Mouse (Mus musculus): ENCODE data around the gene Adck1.
"Not testable (repeated sequence)": the region's sequence is repeated elsewhere in the genome, so short reads cannot be mapped to it uniquely, and the experiment has no call there.

Gene Adck1

DNA sequence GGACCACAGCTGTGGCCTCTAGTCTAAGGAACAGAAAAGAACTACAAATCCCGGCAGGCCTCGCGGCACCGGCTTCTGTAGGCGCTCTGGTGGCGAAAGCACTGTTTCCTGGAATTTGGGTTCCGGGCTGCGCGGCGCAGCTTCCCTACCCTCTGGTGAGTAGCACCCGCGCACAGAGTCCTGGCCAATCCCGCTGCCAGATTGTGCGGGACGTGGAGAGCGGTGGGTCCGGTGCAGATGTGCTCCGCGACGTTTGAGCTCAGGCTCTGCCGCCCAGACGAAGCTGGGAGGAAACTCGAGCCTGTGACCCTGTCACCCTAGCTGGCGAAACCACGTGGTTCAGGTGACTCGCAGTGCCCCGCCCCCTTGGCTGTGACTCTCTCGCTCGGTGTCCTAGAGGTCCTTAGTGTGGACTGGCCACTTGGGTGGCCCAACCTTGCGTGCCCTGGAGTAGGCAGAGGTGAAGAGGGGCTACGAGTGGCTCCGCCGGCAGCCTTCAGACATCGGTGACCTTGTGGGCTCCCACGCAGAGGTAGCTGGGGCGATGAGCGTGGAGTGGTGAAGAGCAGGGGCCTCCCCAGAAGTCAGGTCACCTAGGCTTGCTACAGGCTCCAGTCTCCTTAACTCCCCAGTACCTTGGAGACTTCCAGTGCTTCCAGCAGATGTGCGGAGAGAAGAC, at the start of gene Adck1:
Gene Adck1, plus strand, starts transcription at position 114 of the 679 bp plus-strand sequence.
- in situ Hi-C loops (cut with MboI, MseI) = no loop called here

DNA sequence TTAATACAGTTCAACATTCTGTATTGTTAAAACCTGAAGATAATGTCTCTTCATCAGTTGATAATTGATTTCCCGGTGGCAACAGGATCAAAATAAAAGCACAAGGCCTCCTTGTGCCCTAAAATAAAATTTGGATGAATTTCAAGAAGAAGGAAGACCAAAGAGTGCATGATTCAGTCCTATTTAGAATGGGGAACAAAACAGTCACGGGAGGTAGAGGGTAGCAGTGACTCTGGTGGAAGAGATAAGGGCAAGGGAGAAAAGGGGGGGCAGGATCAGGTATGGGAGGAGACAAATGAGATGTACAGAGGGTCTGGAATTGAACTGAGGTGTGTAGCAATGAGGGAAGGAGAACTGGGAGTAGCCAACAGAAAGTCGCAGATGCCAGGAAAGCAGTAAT, 45.8 kb upstream of the Adck1 start:
- in situ Hi-C loops (cut with MboI, MseI) = no loop called here

DNA sequence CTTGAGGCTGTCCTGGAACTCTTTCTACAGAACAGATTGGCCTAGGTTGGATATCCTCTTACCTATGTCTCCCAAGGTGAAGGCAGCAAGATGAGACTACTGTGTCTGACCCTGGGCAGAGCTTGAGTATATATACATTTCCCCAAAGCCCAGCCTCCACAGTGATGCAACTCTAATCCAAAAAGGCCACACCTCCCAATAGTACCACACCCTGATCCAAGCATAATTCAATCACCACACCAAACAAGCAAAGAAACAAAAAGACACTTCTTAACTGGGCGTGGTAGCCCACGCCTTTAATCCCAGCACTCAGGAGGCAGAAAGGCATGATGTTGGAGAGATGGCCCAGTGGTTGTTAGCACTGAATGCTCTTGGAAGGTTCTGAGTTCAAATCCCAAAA, 36.4 kb upstream of the Adck1 start, which contains the start of gene Gm5039:
Gene Gm5039, minus strand, starts transcription at position 101 of the 400 bp plus-strand sequence.
- in situ Hi-C loops (cut with MboI, MseI) = not testable (repeated sequence)

DNA sequence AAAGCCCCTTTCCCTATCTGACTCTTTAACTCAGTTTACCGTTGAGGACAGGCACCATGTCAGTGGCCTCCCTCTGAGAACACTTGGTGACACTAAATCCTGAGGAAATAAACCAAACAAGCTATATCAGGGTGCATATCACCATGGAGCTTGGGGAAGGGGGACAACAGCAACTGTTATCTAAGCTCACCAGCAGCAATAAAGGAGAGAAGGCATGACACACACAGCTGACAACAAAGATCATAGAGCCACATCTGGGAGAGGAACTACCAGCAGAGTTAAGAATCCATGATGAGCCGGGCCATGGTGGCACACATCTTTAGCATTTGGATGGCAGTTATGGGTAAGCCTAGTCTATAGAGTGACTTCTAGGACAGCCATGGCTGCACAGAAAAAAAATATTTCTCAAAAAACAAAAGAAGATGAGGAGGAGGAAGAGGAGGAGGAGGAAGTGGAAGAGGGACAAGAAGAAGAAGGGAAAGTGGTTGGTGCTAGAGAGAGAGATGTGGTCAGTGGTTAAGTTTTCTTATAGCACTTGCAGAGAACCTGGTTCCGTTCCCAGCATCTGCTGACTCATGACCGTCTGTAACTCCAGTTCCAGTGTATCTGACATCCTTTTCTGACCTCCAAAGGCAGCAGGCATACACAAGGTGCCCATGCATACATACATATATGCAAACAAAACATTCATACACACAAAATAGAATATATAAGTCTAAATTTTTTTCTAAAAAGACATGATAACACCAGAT, 23.5 kb upstream of the Adck1 start:
- in situ Hi-C loops (cut with MboI, MseI) = not testable (repeated sequence)

DNA sequence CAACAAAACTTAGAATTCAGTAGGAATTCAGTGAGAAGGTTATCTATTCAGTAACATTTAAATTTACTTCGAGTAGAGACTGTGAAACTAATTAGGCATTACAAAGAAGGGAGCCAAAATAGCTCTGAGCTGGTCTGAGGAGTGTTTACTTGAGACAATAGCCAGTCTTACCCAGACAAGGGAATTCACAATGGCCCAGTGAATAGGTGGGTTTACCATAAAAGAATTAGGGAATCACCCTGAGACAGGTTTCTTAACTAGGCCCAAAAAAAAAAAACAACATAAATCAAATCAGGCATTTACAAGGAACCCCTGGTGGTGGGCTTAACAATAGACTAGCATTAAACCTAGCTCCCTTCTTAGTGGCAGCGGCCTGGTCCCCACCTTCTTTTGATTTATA, 19.1 kb upstream of the Adck1 start:
- in situ Hi-C loops (cut with MboI, MseI) = not testable (repeated sequence)

DNA sequence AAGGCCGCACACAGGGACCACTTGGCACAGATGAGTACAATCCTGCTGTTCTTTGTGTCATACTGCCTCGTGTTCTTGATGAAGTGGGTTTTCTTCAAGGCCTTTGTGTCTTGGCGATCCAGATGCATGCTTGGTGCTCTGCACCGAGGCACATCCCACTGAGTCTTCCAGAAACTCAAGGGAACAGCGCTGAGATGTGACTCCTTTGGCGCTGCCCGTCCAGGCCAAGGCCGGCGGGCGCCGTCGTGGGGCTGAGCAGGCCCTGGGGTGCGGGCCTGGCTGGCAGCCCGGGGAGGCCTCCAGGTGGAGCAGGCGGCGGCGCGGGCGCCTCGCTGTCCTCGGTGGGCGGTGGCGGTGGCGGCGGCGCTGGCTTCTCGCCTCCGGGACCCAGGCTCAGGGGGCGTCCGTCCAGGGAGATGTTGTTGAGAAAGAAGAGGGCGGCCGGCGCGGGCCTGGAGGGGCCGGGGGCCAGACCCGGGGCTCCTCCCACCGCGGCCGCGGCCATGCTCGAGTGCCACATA, 6.1 kb upstream of the Adck1 start:
- in situ Hi-C loops (cut with MboI, MseI) = no loop called here

DNA sequence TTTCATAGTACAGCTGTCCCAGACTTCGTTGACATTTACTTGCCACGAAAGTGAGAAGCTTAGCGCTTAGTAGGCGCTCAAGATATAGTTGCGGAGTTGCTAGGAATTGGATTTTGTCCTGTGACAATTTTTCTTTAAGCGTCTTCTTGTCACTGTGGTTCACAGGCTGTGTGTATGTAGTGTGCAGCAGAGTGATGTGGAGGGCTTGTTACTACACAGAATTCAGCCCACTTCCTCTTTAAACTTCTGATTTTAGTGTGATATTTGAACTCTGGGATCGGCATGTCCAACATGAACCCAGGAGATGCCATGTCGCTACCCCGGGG, 729 bp downstream of the Adck1 start:
- in situ Hi-C loops (cut with MboI, MseI) = no loop called here

DNA sequence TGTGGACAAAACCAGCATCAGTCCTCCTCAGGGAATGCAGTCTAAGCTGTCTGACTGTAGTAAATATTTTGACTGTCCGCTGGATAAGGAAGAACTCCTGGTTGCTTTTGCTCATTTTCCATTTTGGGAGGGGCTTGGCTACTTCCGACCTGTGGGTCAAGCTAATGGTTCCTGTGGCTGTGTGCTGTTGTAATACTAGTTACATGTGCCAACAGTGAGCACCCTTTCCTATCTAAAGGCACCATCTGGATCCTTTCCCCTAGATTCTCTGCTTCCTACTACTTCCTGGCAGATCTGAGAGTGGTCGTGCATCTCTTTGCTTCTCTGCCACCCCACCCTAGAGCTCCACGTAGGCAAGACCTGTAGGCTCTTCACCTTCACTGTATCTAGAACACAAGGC, 7.3 kb downstream of the Adck1 start:
- in situ Hi-C loops (cut with MboI, MseI) = no loop called here

DNA sequence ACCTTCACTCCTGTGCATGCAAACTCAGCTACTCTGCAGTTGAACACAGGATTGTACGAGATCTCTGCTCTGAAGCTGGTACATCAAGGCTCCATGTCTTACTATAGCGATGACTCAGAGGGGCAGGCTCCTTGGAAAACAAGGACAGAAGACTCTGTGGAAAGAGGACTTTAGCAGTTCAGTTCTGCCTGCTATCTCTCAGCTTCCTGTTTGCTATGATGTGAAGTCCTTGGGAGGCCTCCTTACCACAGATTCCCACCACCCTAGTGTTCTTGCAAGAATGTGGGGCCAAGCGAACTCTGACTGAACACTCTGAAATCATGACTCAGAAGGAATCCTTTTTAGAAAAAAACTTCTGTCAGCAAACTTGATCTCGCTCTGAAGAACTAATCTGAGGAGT, 8.3 kb downstream of the Adck1 start:
- in situ Hi-C loops (cut with MboI, MseI) = no loop called here

DNA sequence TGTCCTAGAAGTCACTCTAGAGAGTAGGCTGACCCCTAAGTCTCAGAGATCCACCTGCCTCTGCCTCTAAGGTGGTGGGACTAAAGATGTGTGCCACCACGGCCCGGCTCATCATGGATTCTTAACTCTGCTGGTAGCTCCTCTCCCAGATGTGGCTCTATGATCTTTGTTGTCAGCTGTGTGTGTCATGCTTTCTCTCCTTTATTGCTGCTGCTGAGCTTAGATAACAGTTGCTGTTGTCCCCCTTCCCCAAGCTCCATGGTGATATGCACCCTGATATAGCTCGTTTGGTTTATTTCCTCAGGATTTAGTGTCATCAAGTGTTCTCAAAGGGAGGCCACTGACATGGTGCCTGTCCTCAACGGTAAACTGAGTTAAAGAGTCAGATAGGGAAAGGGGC, 9.3 kb downstream of the Adck1 start:
- in situ Hi-C loops (cut with MboI, MseI) = not testable (repeated sequence)

DNA sequence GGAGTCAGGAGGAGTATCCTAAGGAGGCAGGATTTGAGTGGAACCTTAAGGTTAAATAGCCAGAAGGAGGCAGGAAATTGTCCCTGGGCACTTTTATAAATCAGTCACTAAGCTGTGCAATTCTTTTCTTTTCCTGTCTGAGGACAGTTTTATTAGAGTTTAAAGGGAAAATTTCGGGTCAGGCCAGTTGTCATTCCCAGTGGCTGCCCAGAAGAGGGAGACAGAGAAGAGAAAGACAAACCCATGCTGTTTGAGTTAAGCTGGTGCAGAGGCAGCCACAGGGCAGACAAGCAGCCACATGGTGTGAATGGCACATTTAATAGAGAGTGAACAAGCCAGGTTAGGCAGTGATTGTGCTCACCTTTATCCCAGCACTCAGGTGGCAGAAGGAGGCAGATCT, 10.0 kb downstream of the Adck1 start:
- in situ Hi-C loops (cut with MboI, MseI) = not testable (repeated sequence)

DNA sequence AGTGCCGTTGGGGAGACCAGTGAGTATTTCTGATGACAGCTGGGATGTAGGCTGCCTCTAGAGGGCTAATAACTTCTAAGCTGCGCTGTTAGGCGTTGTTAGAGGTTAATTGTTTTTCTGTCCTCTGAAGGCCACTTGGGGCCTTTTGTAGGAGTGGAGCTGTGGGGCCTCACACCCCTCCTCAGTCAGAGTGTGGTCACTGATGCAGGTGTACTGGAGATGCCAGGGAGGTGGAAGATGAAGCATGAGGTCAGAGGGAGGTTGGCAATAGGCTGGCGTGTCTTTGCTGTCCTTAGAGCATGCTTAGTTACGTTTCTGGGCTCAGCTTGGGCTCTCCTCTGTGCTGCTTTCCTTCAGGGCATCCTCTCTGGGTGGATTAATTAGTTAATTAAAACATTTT, 11.7 kb downstream of the Adck1 start:
- in situ Hi-C loops (cut with MboI, MseI) = no loop called here

DNA sequence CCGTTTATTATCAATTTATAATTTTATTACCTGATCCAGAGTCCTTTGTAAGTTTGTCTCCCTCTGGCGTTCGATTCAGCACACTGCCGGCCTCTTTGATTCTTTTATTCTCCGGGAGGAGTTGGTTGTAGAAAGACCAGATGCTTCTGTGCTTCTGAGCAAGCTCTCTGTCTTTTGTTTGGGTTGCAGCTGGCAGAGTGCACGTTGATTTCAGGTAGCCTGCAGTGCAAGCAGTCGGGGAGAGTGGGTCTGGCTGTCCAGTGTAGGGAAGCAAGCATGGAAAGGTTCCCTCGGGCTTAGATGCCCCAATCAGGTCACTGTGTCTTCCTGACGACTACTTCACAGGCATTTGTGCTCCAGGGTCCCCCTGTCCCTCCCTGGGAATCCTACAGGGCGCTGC, 16.5 kb downstream of the Adck1 start:
- in situ Hi-C loops (cut with MboI, MseI) = no loop called here

DNA sequence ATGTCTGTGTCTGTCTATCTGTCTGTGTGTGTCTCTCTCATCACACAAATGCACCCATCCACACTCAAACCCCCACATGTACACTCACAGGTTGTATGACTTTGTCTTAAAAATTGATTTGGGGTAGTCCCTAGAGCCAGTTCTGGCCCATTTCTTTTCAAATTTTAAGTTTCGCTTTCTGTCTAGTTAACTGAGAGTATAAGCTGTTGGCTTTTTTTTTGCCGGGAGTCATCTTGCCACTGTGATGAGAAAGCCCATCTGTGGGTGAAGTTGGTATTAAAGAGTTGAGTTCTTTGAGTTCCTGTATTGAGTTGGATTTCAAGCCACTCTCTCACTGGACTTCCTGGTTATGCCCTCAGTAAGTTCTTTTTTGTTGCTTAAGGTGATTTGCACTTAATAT, 17.9 kb downstream of the Adck1 start:
- in situ Hi-C loops (cut with MboI, MseI) = no loop called here

DNA sequence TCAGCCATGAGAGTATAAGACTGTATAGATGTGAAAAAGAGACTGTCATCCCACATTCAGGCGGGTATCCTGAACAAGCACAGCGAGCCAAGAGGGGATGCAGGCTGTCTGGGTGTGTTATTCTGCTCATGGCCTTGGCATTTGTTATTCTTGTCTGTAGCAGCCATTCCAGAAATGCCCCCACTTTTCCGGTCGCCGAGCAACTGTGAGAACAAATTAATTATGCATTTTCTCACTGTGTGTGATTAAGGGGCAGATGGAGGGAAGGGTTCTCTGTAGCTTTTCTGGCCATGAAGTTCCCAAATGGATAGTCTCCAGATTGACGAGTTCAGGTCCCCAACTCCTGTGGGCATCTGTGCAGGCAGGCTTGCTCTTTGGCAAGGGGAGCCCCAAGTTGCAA, 28.5 kb downstream of the Adck1 start:
- in situ Hi-C loops (cut with MboI, MseI) = no loop called here

DNA sequence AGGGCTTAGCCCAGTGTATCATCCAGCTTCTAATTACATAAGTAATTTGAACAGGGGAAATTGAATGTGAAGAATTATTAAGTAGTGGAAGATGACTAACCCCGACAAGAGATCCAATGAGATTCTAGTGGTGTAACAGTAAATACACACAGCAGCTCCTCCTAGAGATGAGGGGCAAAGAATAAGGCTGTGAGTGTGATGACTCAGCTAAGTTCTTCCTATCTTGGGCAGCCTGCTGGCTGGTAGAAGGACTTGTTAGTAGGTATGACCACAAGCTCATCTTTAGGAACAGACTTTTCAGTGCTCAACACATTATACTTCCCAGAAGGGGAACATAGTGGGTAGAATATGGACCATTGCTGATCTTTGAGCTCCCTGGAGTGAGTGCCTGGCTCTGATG, 38.3 kb downstream of the Adck1 start:
- in situ Hi-C loops (cut with MboI, MseI) = no loop called here

DNA sequence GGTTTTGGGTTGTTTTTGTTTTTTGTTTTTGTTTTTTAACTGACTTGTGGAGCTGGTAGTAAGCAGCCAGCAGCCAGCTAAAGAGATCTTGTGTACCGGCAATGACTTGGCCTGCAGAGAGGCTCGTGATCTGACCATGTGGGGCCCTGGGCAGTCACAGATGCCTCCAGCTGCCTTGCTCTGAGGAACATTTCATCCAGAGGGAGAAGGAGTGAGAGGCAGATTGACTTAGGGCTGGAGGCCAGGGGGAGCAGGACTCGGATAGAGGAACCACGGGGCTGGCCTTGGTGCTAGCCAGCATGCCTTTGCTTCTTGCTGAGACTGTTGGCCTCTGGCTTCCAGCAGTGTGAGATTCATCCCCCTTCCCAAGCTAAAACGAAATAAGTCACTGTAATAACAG, 43.2 kb downstream of the Adck1 start:
- in situ Hi-C loops (cut with MboI, MseI) = loop anchor here (10.0 kb wide), 1 partner anchor 901 kb away; no protein-coding TSS in a partner anchor

DNA sequence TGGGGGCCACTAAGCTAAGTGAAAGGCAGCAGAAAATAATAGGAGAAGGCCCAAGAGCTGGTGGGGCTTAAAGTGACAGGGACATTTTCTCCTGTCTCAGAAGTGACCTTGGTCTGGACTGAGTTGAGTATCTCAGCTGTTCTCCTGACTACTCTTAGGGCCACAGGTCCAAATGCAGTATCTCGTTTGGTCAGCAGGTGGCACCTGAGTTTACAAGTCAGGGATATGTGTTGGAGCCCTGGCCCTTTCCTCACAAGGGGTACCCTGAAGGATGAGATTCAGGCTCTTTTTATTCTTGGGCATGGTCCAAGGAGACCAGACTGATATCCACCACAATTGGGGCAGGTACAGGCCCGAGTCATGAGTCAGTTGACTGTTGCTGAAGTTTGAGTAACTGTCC, 44.8 kb downstream of the Adck1 start:
- in situ Hi-C loops (cut with MboI, MseI) = loop anchor here (10.0 kb wide), 1 partner anchor 900 kb away; no protein-coding TSS in a partner anchor

DNA sequence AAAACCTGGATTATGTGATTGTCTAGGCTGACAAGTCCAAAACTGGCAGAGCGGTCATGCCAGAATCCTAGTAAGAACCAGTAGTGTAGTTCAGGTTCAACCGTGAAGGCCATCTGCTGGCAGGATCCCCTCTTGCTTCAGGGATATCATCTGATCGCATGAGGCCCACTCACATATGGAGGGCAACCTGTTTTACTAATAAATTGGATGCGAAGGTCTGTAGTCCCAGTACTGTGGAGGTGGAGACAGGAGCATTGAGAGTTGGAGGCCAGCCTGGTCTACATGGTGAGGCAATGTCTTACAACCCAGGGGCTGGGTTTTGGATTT, 47.6 kb downstream of the Adck1 start:
- in situ Hi-C loops (cut with MboI, MseI) = loop anchor here (10.0 kb wide), 1 partner anchor 897 kb away; no protein-coding TSS in a partner anchor

DNA sequence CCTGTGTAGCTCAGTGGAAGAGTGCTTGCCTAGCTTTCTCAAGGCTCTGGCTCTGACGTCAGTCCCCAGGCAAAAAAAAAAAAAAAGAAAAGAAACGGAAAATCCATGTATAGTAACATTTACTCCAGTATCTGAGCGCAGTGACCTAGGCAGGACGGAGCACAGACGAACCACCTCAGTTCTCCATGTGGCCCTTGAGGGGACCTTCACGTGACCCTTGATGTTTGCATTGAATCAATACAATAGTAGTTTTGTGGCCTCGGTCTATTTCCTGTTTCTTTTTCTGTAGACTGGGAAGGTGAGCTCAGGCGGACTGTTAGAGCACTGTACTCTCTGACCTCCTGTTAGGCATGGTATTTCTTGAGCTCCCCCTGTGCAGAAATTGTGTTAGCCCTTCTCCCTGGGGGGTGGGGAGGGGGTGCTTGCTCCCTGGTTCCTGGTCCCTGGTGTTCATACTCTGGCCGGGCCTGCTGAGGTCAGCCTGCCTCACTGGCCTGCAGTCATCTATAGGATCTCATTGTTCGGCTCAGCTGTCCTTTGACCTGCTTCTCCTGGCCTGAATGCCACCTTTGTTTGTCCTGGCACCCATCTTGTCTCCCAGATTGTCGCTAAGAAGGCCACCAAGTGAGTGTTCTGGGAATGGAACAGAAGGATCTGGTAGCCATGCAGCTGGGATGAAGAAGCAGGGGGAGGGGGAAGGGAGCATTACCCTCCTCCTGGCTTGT, 48.1 kb downstream of the Adck1 start:
- in situ Hi-C loops (cut with MboI, MseI) = loop anchor here (10.0 kb wide), 1 partner anchor 896 kb away; no protein-coding TSS in a partner anchor

DNA sequence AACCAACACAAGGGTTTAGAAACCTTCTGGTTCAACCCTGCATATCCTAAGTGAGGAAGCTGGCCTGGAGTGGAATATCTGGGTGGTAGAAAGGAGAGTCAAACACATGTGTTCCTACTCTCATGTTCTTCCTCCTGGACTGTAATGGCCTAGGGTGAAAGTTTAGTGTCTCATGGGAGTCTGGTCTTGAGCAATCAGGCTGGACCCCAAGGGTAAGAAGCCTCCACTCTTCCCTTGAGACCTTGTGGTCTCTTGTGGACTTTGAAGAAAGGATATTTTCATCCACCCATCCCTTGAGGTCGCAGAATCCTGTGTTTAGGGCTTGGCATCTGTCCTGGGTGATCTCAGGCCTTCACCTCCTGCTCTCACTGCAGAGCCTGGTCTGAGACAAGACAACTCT, 52.9 kb downstream of the Adck1 start:
- in situ Hi-C loops (cut with MboI, MseI) = no loop called here

DNA sequence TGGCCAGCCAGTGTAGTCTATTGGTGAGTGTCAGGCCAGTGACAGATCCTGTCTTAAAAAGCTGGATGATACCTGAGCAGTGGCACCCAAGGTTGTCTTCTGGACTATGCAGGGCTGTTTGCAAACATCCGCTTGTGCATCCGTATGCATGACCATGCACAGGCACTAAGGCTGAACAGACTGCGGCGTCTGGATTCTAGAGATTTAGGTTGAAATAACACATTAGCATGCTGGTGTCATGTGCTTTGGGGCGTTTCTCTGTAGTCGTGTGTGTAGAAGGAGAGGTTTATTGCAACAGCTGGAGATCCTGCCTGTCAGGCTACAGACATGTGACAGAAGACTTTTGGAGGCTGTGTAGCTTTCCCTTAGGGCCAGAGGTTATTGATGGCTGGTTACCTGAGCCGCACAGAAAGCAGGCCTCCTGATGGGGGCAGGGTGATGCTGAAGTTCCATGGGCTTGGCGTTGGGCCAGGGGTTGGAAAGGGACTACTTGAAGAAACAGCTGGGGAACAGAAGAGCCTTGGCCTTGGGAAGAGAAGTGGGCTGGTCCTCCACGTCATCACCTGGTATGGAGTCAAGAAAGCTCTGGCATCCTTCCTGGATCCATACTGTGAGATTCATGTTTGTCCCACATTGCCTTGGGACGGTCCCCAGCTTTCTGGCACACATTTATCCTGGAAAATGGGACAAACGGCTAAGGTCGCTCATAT, 59.7 kb downstream of the Adck1 start:
- in situ Hi-C loops (cut with MboI, MseI) = no loop called here
